Mouse (Mus musculus): Measurements from ENCODE around the gene Irgc1. TPM values are rescaled to one million over a fixed set of nuclear protein-coding genes. Genes with fewer than 3 reads are reported as not detected.

Gene Irgc1
- polyA plus RNA-seq, 1 experiment from 2014 or later, result not detected

DNA sequence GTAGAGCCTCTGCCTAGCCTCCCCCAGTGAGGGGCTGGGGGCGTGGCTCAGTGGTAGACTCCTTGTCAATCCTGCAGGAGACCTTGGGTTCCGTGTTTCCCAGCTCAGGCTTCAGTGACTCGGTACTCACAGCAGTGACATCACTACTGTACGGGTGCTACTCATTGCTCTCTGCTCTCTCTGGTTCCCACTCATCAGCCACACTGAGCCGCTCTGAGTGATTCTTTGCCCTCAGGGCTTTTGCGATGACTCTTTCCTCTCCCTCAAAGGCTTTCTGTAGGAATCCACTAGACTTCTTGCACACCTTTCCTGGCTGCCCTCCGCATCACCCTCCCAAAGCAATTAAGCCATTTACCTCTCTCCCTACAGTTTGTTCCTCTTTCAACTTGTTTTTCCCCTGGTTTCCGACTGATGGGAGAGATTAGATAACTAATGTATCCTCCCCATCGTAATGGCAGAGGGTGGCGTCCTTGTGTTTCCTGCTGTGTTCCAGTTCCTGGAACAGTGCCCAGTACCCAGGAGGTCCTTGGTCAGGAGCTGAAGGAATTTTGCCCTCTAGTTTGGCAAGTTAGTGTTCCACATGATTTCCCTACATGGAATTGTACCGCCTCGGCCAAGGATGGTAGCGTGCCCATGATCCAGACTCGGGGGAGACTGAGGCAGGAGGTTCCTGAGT, 9.4 kb upstream of the Irgc1 start:
- H3K27ac ChIP-seq (ENCODE audit: low read depth), result peak overlapping the region; percentile 0; the same call in 1 of the 2 replicates
- WGBS, result 38% methylated on average over 13 of the region's 14 CpGs
- peak; percentile 7; the same call in 1 of the 2 replicates for ATAC-seq (ENCODE audit: insufficient read depth)

DNA sequence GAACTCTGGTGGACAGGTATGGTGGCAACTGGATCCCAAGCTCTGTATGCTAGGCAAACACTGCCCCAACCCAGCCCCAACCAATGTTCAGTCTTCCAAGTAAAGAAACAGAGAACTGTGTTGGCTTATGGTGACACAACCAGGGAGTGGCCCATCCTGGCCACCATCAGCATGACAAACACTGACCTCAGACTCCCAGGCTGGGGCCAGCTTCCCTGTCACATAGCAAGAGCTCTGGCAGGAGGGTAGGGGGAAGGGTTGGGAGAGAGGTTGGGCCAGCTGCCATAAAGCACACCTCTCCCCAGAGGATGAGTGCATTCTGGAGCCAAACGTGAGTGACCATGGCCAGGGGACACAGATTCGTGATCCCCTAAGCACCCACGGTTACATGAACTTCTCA, 7.7 kb upstream of the Irgc1 start:
- Histone ChIP-seq H3K4me2 (no peak overlapping the region), H3K9ac (no peak overlapping the region), H3K27ac (ENCODE audit: low read depth) (no peak overlapping the region), H3K27me3 (ENCODE audit: insufficient read depth, low read length) (no peaks in the 10 kb centered on the region), H3K4me1 (ENCODE audit: insufficient read depth) (peaks cover 18% of the 10 kb centered on the region; the same call in 1 of the 2 replicates), H3K36me3 (ENCODE audit: insufficient read depth) (no peaks in the 10 kb centered on the region), H3K4me3 (ENCODE audit: low read depth, low read length) (no peak overlapping the region), H3K9me3 (ENCODE audit: low read depth, low read length) (no peaks in the 10 kb centered on the region)
- 45% methylated on average over 3 of the region's 3 CpGs for WGBS
- no peak for DNase-seq
- TF ChIP-seq CTCF (IDR thresholded peaks at IDR 0.05; ENCODE audit: low read depth), result no peak
- no peak for ATAC-seq (ENCODE audit: insufficient read depth)

More for the DNA sequence above, 9.4 kb upstream of the Irgc1 start:
- no peaks in the 10 kb centered on the region for H3K27me3 ChIP-seq (ENCODE audit: insufficient read depth, low read length)
- H3K36me3 ChIP-seq (ENCODE audit: insufficient read depth), result 0 out of 2 replicates have a peak, but pooled peaks cover 5% of the 10 kb centered on the region
- TF ChIP-seq CTCF (IDR thresholded peaks at IDR 0.05; ENCODE audit: low read depth), result no peak
- DNase-seq, result peak; percentile 73
- H3K9me3 ChIP-seq (ENCODE audit: low read depth, low read length), result no peaks in the 10 kb centered on the region
- no peak overlapping the region; the same call in 1 of the 2 replicates for H3K4me2 ChIP-seq
- peaks cover 18% of the 10 kb centered on the region; the same call in 1 of the 2 replicates for H3K4me1 ChIP-seq (ENCODE audit: insufficient read depth)
- H3K4me3 ChIP-seq (ENCODE audit: low read depth, low read length), result no peak overlapping the region
- H3K9ac ChIP-seq, result no peak overlapping the region

DNA sequence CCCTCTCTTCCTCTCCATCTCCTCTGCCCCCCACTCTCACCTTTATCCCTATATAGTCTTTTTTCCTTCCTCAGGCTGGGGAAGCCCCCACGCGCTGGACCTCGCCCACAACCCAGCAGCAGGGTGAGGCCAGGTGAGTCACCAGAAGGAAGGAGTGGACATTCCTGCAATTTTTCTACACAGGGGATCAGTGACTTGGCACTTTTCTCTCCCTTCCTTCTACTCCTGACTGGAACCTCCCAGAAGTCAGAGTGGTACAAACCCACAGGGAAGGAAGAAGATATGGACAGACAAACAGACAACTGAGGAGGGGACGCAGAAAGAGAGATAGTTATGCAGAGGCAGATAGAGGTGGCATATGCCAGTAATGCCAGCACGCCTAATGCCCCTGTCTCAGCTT, 7.3 kb upstream of the Irgc1 start:
- H3K27me3 ChIP-seq (ENCODE audit: insufficient read depth, low read length), result no peaks in the 10 kb centered on the region
- 68% methylated on average over 5 of the region's 5 CpGs for WGBS
- no peak overlapping the region for H3K4me3 ChIP-seq (ENCODE audit: low read depth, low read length)

DNA sequence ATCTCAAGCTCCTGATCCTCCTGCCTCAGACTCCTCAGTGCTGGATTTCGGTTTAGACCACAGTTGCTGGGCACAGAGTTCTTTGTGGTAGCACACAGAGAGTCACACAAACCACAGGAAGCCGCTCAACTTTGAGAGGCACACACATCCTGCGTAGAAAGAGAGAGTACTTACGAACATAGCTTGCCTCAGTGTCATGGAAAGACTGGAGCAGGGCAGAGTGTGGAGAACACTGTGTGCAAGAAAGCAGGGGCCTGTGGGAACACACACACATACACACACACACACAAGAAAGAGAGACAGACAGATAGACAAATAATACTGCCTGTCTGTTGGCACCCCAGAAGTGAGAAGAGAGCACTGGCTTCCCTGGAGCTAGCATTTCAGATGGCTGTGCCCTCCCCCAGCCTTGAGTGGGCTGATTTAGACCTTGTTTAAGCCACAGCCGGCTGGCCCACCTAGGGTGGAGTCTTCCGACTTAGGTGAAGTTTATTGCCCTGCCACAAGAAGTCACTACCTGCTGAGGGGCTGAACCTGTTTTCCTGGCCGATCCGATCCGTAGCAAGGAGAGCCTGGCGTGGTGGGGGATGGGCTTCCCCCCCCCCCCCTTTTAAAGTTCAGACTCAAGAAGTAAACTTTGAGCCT, 5.8 kb upstream of the Irgc1 start:
- Histone ChIP-seq H3K4me1 (ENCODE audit: insufficient read depth) (0 out of 2 replicates have a peak, but pooled peaks cover 15% of the 10 kb centered on the region), H3K4me2 (no peak overlapping the region), H3K9me3 (ENCODE audit: low read depth, low read length) (no peaks in the 10 kb centered on the region), H3K4me3 (ENCODE audit: low read depth, low read length) (no peak overlapping the region), H3K27me3 (ENCODE audit: insufficient read depth, low read length) (no peaks in the 10 kb centered on the region), H3K9ac (no peak overlapping the region), H3K27ac (ENCODE audit: low read depth) (no peak overlapping the region), H3K36me3 (ENCODE audit: insufficient read depth) (no peaks in the 10 kb centered on the region)
- DNase-seq (no peak), ATAC-seq (ENCODE audit: insufficient read depth) (no peak)
- WGBS, result 56% methylated on average over 10 of the region's 10 CpGs
- no peak for TF ChIP-seq CTCF (IDR thresholded peaks at IDR 0.05; ENCODE audit: low read depth)

More for the DNA sequence above, 7.3 kb upstream of the Irgc1 start:
- H3K9ac ChIP-seq, result no peak overlapping the region
- no peaks in the 10 kb centered on the region for H3K9me3 ChIP-seq (ENCODE audit: low read depth, low read length)
- peaks cover 18% of the 10 kb centered on the region; the same call in 1 of the 2 replicates for H3K4me1 ChIP-seq (ENCODE audit: insufficient read depth)
- TF ChIP-seq CTCF (IDR thresholded peaks at IDR 0.05; ENCODE audit: low read depth), result no peak
- no peak overlapping the region for H3K27ac ChIP-seq (ENCODE audit: low read depth)
- H3K4me2 ChIP-seq, result no peak overlapping the region
- ATAC-seq (ENCODE audit: insufficient read depth), result no peak
- DNase-seq, result no peak
- no peaks in the 10 kb centered on the region for H3K36me3 ChIP-seq (ENCODE audit: insufficient read depth)

DNA sequence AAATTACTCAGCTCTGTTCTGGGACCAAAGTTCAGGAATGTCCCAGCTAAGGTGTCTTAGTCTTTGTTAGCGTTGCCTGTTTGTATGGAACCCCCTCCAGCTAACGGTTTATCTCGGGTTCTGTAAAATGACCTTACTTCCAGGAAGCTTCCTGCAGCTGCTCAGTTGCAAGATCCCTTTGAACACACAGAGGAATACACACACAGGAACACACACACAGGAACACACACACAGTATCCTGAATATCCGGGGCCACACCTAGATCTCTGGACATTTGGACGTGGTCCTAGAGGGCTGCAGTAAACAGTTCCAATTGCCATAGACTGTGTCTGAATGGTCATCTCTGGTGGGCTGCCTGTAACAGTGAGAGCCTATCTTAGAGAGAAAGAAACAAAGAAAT, 3.6 kb upstream of the Irgc1 start:
- DNase-seq (no peak), ATAC-seq (ENCODE audit: insufficient read depth) (no peak)
- no peak for TF ChIP-seq CTCF (IDR thresholded peaks at IDR 0.05; ENCODE audit: low read depth)
- Histone ChIP-seq H3K4me3 (ENCODE audit: low read depth, low read length) (no peak overlapping the region), H3K27me3 (ENCODE audit: insufficient read depth, low read length) (no peaks in the 10 kb centered on the region), H3K36me3 (ENCODE audit: insufficient read depth) (no peaks in the 10 kb centered on the region), H3K27ac (ENCODE audit: low read depth) (no peak overlapping the region), H3K9ac (no peak overlapping the region), H3K4me2 (no peak overlapping the region), H3K4me1 (ENCODE audit: insufficient read depth) (0 out of 2 replicates have a peak, but pooled peaks cover 6% of the 10 kb centered on the region), H3K9me3 (ENCODE audit: low read depth, low read length) (no peaks in the 10 kb centered on the region)
- WGBS, result 65% methylated on average over 5 of the region's 5 CpGs

DNA sequence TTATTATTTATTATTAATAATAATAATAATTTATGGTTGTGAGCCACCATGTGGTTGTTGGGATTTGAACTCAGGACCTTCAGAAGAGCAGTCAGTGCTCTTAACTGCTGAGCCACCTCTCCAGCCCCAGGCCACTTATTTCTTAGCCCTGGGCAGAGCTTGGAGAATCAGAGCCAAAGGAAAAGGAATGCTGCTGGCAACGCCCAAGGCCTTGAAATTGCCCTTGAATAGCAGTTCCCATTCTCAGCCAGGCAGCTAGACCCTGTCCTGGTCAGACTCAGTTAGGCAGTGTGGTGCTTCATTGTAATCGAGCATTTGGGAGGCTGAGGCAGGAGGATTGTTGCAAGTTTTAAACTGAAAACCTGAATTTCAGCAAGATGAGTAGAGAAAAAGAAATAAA, 2.1 kb upstream of the Irgc1 start:
- DNase-seq (no peak), ATAC-seq (ENCODE audit: insufficient read depth) (no peak)
- Histone ChIP-seq H3K4me1 (ENCODE audit: insufficient read depth) (no peaks in the 10 kb centered on the region), H3K4me3 (ENCODE audit: low read depth, low read length) (no peak overlapping the region), H3K27me3 (ENCODE audit: insufficient read depth, low read length) (no peaks in the 10 kb centered on the region), H3K9me3 (ENCODE audit: low read depth, low read length) (no peaks in the 10 kb centered on the region), H3K36me3 (ENCODE audit: insufficient read depth) (no peaks in the 10 kb centered on the region), H3K27ac (ENCODE audit: low read depth) (no peak overlapping the region), H3K4me2 (no peak overlapping the region), H3K9ac (no peak overlapping the region)
- WGBS, result 59% methylated on average over 2 of the region's 2 CpGs
- TF ChIP-seq CTCF (IDR thresholded peaks at IDR 0.05; ENCODE audit: low read depth), result no peak

DNA sequence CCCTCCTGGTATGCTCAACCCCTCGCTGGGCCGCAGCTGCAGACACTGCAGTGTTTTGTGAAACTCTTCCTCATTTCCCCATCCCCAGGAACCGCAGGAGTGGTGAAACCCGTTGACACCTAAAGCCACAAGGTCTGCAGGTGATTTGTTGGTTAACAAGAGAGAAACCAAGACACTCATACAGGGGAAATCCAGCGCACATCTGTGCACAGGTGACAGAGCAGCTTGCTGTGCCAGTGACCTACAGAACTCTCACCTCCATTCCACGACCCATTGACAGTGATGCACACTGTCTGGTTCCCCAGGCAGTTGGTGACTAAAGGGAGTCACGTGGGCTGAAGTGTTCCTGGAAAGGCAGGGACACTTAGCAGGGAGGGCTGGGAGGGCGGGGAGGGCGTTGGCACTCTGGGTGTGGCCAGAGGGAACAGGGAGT, 1.5 kb downstream of the Irgc1 start:
- no peak for TF ChIP-seq CTCF (IDR thresholded peaks at IDR 0.05; ENCODE audit: low read depth)
- Histone ChIP-seq H3K4me1 (ENCODE audit: insufficient read depth) (no peaks in the 10 kb centered on the region), H3K27me3 (ENCODE audit: insufficient read depth, low read length) (no peaks in the 10 kb centered on the region), H3K4me3 (ENCODE audit: low read depth, low read length) (no peak overlapping the region), H3K9me3 (ENCODE audit: low read depth, low read length) (no peaks in the 10 kb centered on the region), H3K36me3 (ENCODE audit: insufficient read depth) (no peaks in the 10 kb centered on the region), H3K27ac (ENCODE audit: low read depth) (no peak overlapping the region), H3K4me2 (no peak overlapping the region), H3K9ac (no peak overlapping the region)
- DNase-seq, result no peak
- ATAC-seq (ENCODE audit: insufficient read depth), result no peak
- WGBS, result 47% methylated on average over 9 of the region's 9 CpGs

All from lung, embryonic 14.5 days (tissue).